Mouse (Mus musculus) intestine, embryonic 14.5 days (tissue): ENCODE data around the gene Ston2. TPM values are rescaled to one million over a fixed set of nuclear protein-coding genes. Genes with fewer than 3 reads are reported as not detected.

ENCODE experiments used
- ATAC-seq: fragments of 200-750 bp; cut with Nextera tagmentation; replicated peaks from 2 replicates; pipeline ENCODE4 v1.8.0; 2017; ENCODE audit warnings: low read depth, moderate number of reproducible peaks, moderate TSS enrichment, moderate library complexity; ENCODE audit not compliant: low FRiP score, low TSS enrichment
- DNase-seq: peaks from one replicate; pipeline ENCODE4 v3.0.0-alpha.2; 2018; ENCODE audit warnings: low spot score
- H3K27ac ChIP-seq: fragments of 300-500 bp; sonication (generic); 2 replicates; pipeline ENCODE4 v1.5.1; 2014; ENCODE audit warnings: low read depth, mild to moderate bottlenecking, control low read depth
- H3K27me3 ChIP-seq: fragments of 300-500 bp; sonication (generic); replicated peaks from 2 replicates; pipeline ENCODE4 v1.6.1; 2014; ENCODE audit warnings: low read length, control low read depth; ENCODE audit not compliant: control insufficient read depth, insufficient read depth
- H3K36me3 ChIP-seq: fragments of 300-500 bp; sonication (generic); 2 replicates; pipeline ENCODE4 v1.6.1; 2014; ENCODE audit warnings: low read length, control low read depth; ENCODE audit not compliant: control insufficient read depth, insufficient read depth
- H3K4me1 ChIP-seq: fragments of 300-500 bp; sonication (generic); replicated peaks from 2 replicates; pipeline ENCODE4 v1.6.1; 2014; ENCODE audit warnings: low read length, control low read depth, mixed read lengths; ENCODE audit not compliant: control insufficient read depth, insufficient read depth
- H3K4me2 ChIP-seq: fragments of 300-500 bp; sonication (generic); 2 replicates; pipeline ENCODE4 v1.6.1; 2014; ENCODE audit warnings: low read length
- H3K4me3 ChIP-seq: fragments of 300-500 bp; sonication (generic); 2 replicates; pipeline ENCODE4 v1.5.1; 2014; ENCODE audit warnings: low read depth, low read length, control low read depth, mixed read lengths
- H3K9ac ChIP-seq: fragments of 300-500 bp; sonication (generic); 2 replicates; pipeline ENCODE4 v1.6.1; 2014; ENCODE audit warnings: mild to moderate bottlenecking, low read length
- H3K9me3 ChIP-seq: fragments of 300-500 bp; sonication (generic); 2 replicates; pipeline ENCODE4 v1.6.1; 2016; ENCODE audit warnings: low read length, control low read depth; ENCODE audit not compliant: control insufficient read depth
- WGBS: fragments of 180-500 bp; shearing (Covaris S2); extraction: QIAGEN DNeasy Blood & Tissue Kit; methylation state at CpG from one replicate; pipeline ENCODE4 v1.1.7; 2014; 5-methylcytosine and 5-hydroxymethylcytosine counted together
- polyA plus RNA-seq: library from polyadenylated mRNA; unstranded; fragments of >200 nt; fragmentation: Nextera tagmentation; extraction: Ambion mirVana; gene quantifications from 2 replicates; pipeline ENCODE4 v1.2.1, GENCODE M21; 2014

Ston2 gene
- polyA plus RNA-seq: 7.3 and 8.3 TPM in 2 replicates

- ATAC-seq: no peak
- H3K9me3 ChIP-seq: no peaks in the 10 kb centered on the region
Observed at GRCm38 (mm10) chr12:91787959-91788437, at the start of gene Ston2. TSS of gene Ston2 (minus strand) at chr12:91788387.

GRCm38 (mm10) chr12:91837401-91838065, 49.3 kb upstream of the Ston2 start:
- ATAC-seq: no peak

More at GRCm38 (mm10) chr12:91787959-91788437, at the start of gene Ston2:
- Histone ChIP-seq H3K9ac (no peak within 1 kb of the TSS), H3K4me3 (no peak within 1 kb of the TSS), H3K4me1 (peaks cover 8% of the 10 kb centered on the region; the same call in 1 of the 2 replicates), H3K4me2 (no peak within 1 kb of the TSS), H3K27me3 (no peaks in the 10 kb centered on the region), H3K36me3 (no peaks in the 10 kb centered on the region), H3K27ac (no peak within 1 kb of the TSS)
- 58% methylated on average over 9 of the region's 9 CpGs for WGBS
- DNase-seq: peak; percentile 47

GRCm38 (mm10) chr12:91833939-91834333, 45.7 kb upstream of the Ston2 start:
- Histone ChIP-seq H3K4me2 (no peak overlapping the region), H3K27me3 (no peaks in the 10 kb centered on the region), H3K9me3 (no peaks in the 10 kb centered on the region), H3K4me1 (no peaks in the 10 kb centered on the region), H3K9ac (no peak overlapping the region), H3K27ac (no peak overlapping the region), H3K36me3 (peaks cover 81% of the 10 kb centered on the region), H3K4me3 (no peak overlapping the region)
- 82% methylated on average over 5 of the region's 5 CpGs for WGBS
- DNase-seq (peak; percentile 25), ATAC-seq (no peak)

More at GRCm38 (mm10) chr12:91837401-91838065, 49.3 kb upstream of the Ston2 start:
- Histone ChIP-seq H3K9me3 (no peaks in the 10 kb centered on the region), H3K9ac (no peak overlapping the region), H3K4me3 (no peak overlapping the region), H3K27me3 (no peaks in the 10 kb centered on the region), H3K4me1 (no peaks in the 10 kb centered on the region), H3K27ac (no peak overlapping the region), H3K4me2 (no peak overlapping the region), H3K36me3 (peaks cover 90% of the 10 kb centered on the region)
- WGBS: 86% methylated on average over 7 of the region's 7 CpGs
- DNase-seq: no peak

GRCm38 (mm10) chr12:91833237-91833938, 45.2 kb upstream of the Ston2 start:
- H3K27ac ChIP-seq: no peak overlapping the region
- DNase-seq: peak; percentile 47
- peaks cover 80% of the 10 kb centered on the region for H3K36me3 ChIP-seq
- ATAC-seq: peak; percentile 43; the same call in 1 of the 2 replicates
- H3K27me3 ChIP-seq: no peaks in the 10 kb centered on the region
- no peak overlapping the region for H3K4me2 ChIP-seq
- no peaks in the 10 kb centered on the region for H3K4me1 ChIP-seq
- no peak overlapping the region for H3K9ac ChIP-seq
- H3K9me3 ChIP-seq: no peaks in the 10 kb centered on the region
- 87% methylated on average over 3 of the region's 3 CpGs for WGBS
- no peak overlapping the region for H3K4me3 ChIP-seq

GRCm38 (mm10) chr12:91831410-91831809, 43.2 kb upstream of the Ston2 start:
- no peak for ATAC-seq
- Histone ChIP-seq H3K4me1 (no peaks in the 10 kb centered on the region), H3K4me3 (no peak overlapping the region), H3K9ac (no peak overlapping the region), H3K4me2 (no peak overlapping the region), H3K9me3 (no peaks in the 10 kb centered on the region), H3K27ac (no peak overlapping the region), H3K27me3 (no peaks in the 10 kb centered on the region), H3K36me3 (peaks cover 82% of the 10 kb centered on the region)
- no peak for DNase-seq
- WGBS: 90% methylated on average over 7 of the region's 7 CpGs

- H3K9ac ChIP-seq: no peak overlapping the region
- peaks cover 86% of the 10 kb centered on the region for H3K36me3 ChIP-seq
- ATAC-seq (no peak), DNase-seq (no peak)
- H3K4me3 ChIP-seq: no peak overlapping the region
- no peaks in the 10 kb centered on the region for H3K27me3 ChIP-seq
- WGBS: 92% methylated on average over 12 of the region's 12 CpGs
- no peaks in the 10 kb centered on the region for H3K4me1 ChIP-seq
- no peak overlapping the region for H3K27ac ChIP-seq
- H3K9me3 ChIP-seq: no peaks in the 10 kb centered on the region
- no peak overlapping the region for H3K4me2 ChIP-seq
Observed at GRCm38 (mm10) chr12:91820461-91820860, 32.3 kb upstream of the Ston2 start.

- Histone ChIP-seq H3K36me3 (peaks cover 86% of the 10 kb centered on the region), H3K4me2 (no peak overlapping the region), H3K27me3 (no peaks in the 10 kb centered on the region), H3K27ac (no peak overlapping the region), H3K9ac (no peak overlapping the region), H3K4me1 (no peaks in the 10 kb centered on the region), H3K9me3 (no peaks in the 10 kb centered on the region), H3K4me3 (no peak overlapping the region)
- ATAC-seq (no peak), DNase-seq (no peak)
- 91% methylated on average over 4 of the region's 4 CpGs for WGBS
Observed at GRCm38 (mm10) chr12:91818726-91819125, 30.5 kb upstream of the Ston2 start.

GRCm38 (mm10) chr12:91815990-91816389, 27.8 kb upstream of the Ston2 start:
- Histone ChIP-seq H3K4me2 (no peak overlapping the region), H3K27me3 (no peaks in the 10 kb centered on the region), H3K9me3 (no peaks in the 10 kb centered on the region), H3K4me3 (no peak overlapping the region), H3K4me1 (no peaks in the 10 kb centered on the region), H3K36me3 (peaks cover 86% of the 10 kb centered on the region), H3K27ac (no peak overlapping the region), H3K9ac (no peak overlapping the region)
- peak; percentile 75 for DNase-seq
- ATAC-seq: peak; percentile 77; the same call in 1 of the 2 replicates
- WGBS: 36% methylated on average over 10 of the region's 10 CpGs
